Mouse (Mus musculus) neural tube, embryonic 12.5 days (tissue): ENCODE data around the gene Als2. TPM values are rescaled to one million over a fixed set of nuclear protein-coding genes. Genes with fewer than 3 reads are reported as not detected.

Source experiments
- polyA plus RNA-seq: library from polyadenylated mRNA; unstranded; fragments of >200 nt; fragmentation: Nextera tagmentation; extraction: Ambion mirVana; gene quantifications from 2 replicates; pipeline ENCODE4 v1.2.1, GENCODE M21; 2016

Gene Als2
- polyA plus RNA-seq, 1 experiment from 2014 or later: 18.5 TPM

Other genes with a start within 250 kb of the Als2 start
- gene C2cd6, start 142.3 kb downstream of the Als2 start, polyA plus RNA-seq: 0.19 TPM in 1 of 2 replicates, not detected in the other
- gene Tmem237, start 116.8 kb downstream of the Als2 start, polyA plus RNA-seq: 39.9 and 45.1 TPM in 2 replicates
- gene Mpp4, start 73.8 kb downstream of the Als2 start, polyA plus RNA-seq: 0.42 and 0.46 TPM in 2 replicates
- gene Cdk15, start 19.7 kb upstream of the Als2 start, polyA plus RNA-seq: 0.42 and 0.63 TPM in 2 replicates
- 17.4 and 18.3 TPM in 2 replicates for gene Fzd7, start 245.2 kb upstream of the Als2 start, polyA plus RNA-seq